Mouse (Mus musculus) E14TG2a.4 (cell line): ENCODE measurements around the gene Mybl2.
A peak's percentile ranks its signal among the peaks of the same experiment; 100 is the strongest.

Source experiments
- H3K27me3 ChIP-seq: 2 replicates; pipeline ENCODE4 v1.6.1; 2014; ENCODE audit warnings: low read length, control low read depth; ENCODE audit not compliant: insufficient read depth
- H3K36me3 ChIP-seq: 2 replicates; pipeline ENCODE4 v1.6.1; 2014; ENCODE audit warnings: low read length, control low read depth; ENCODE audit not compliant: insufficient read depth
- H3K4me1 ChIP-seq: replicated peaks from 2 replicates; pipeline ENCODE4 v1.6.1; 2014; ENCODE audit warnings: low read depth, low read length, control low read depth
- H3K4me3 ChIP-seq: replicated peaks from 2 replicates; pipeline ENCODE4 v1.5.1; 2014; ENCODE audit warnings: mild to moderate bottlenecking, low read length
- H3K9me3 ChIP-seq: 2 replicates; pipeline ENCODE4 v1.6.1; 2014; ENCODE audit warnings: low read length, control low read depth
- CTCF ChIP-seq: conservative IDR thresholded peaks from 2 replicates; pipeline ENCODE4 v1.5.1; 2014; ENCODE audit warnings: low read length
- NANOG ChIP-seq: IDR thresholded peaks from 2 replicates; pipeline ENCODE4 v1.6.1; 2014; ENCODE audit warnings: borderline replicate concordance, low read length, mixed read lengths
- POU5F1 ChIP-seq: IDR thresholded peaks from 2 replicates; pipeline ENCODE4 v1.6.1; 2014; ENCODE audit warnings: low read length, borderline replicate concordance

The Mybl2 gene

GRCm38 (mm10) chr2:163110706-163111105 lies 56.2 kb downstream of the Mybl2 start:
- peaks cover 11% of the 10 kb centered on the region for H3K27me3 ChIP-seq
- H3K36me3 ChIP-seq, result no peaks in the 10 kb centered on the region
- no peak overlapping the region for H3K4me3 ChIP-seq
- H3K4me1 ChIP-seq, result peaks cover 7% of the 10 kb centered on the region; the same call in 1 of the 2 replicates
- no peak for TF ChIP-seq NANOG
- TF ChIP-seq POU5F1, result no peak
- peak; percentile 55 for TF ChIP-seq CTCF
- no peaks in the 10 kb centered on the region for H3K9me3 ChIP-seq

GRCm38 (mm10) chr2:163111413-163112201 lies 57.1 kb downstream of the Mybl2 start:
- Histone ChIP-seq H3K4me3 (no peak overlapping the region), H3K27me3 (peaks cover 17% of the 10 kb centered on the region), H3K9me3 (no peaks in the 10 kb centered on the region), H3K36me3 (no peaks in the 10 kb centered on the region), H3K4me1 (no peaks in the 10 kb centered on the region)
- TF ChIP-seq POU5F1, result no peak
- no peak for TF ChIP-seq NANOG
- no peak for TF ChIP-seq CTCF

GRCm38 (mm10) chr2:163120626-163121352 lies 66.3 kb downstream of the Mybl2 start:
- H3K4me3 ChIP-seq, result no peak overlapping the region
- H3K9me3 ChIP-seq, result no peaks in the 10 kb centered on the region
- peaks cover 32% of the 10 kb centered on the region for H3K4me1 ChIP-seq
- TF ChIP-seq NANOG (no peak), CTCF (no peak), POU5F1 (no peak)
- H3K36me3 ChIP-seq, result no peaks in the 10 kb centered on the region
- H3K27me3 ChIP-seq, result peaks cover 35% of the 10 kb centered on the region

GRCm38 (mm10) chr2:163121353-163121660 lies 66.8 kb downstream of the Mybl2 start:
- no peak for TF ChIP-seq NANOG
- TF ChIP-seq POU5F1, result no peak
- TF ChIP-seq CTCF, result no peak
- peaks cover 30% of the 10 kb centered on the region for H3K27me3 ChIP-seq
- H3K4me1 ChIP-seq, result peaks cover 32% of the 10 kb centered on the region
- no peaks in the 10 kb centered on the region for H3K9me3 ChIP-seq
- H3K36me3 ChIP-seq, result no peaks in the 10 kb centered on the region
- no peak overlapping the region for H3K4me3 ChIP-seq

GRCm38 (mm10) chr2:163122319-163122718 lies 67.8 kb downstream of the Mybl2 start:
- Histone ChIP-seq H3K9me3 (no peaks in the 10 kb centered on the region), H3K36me3 (no peaks in the 10 kb centered on the region), H3K4me1 (peaks cover 32% of the 10 kb centered on the region), H3K4me3 (peak overlapping the region; percentile 30), H3K27me3 (peaks cover 30% of the 10 kb centered on the region)
- no peak for TF ChIP-seq CTCF
- TF ChIP-seq POU5F1, result no peak
- no peak for TF ChIP-seq NANOG

GRCm38 (mm10) chr2:163123496-163123895 lies 69.0 kb downstream of the Mybl2 start:
- H3K4me1 ChIP-seq, result peaks cover 32% of the 10 kb centered on the region
- no peak for TF ChIP-seq POU5F1
- no peak for TF ChIP-seq CTCF
- TF ChIP-seq NANOG, result no peak
- peaks cover 21% of the 10 kb centered on the region for H3K27me3 ChIP-seq
- H3K36me3 ChIP-seq, result no peaks in the 10 kb centered on the region
- H3K4me3 ChIP-seq, result no peak overlapping the region
- H3K9me3 ChIP-seq, result no peaks in the 10 kb centered on the region

GRCm38 (mm10) chr2:163130837-163131236 lies 76.3 kb downstream of the Mybl2 start:
- Histone ChIP-seq H3K36me3 (no peaks in the 10 kb centered on the region), H3K4me3 (no peak overlapping the region), H3K27me3 (no peaks in the 10 kb centered on the region), H3K9me3 (no peaks in the 10 kb centered on the region), H3K4me1 (no peaks in the 10 kb centered on the region)
- TF ChIP-seq POU5F1 (no peak), NANOG (no peak), CTCF (no peak)

- TF ChIP-seq POU5F1, result no peak
- no peak for TF ChIP-seq NANOG
- TF ChIP-seq CTCF, result no peak
- no peaks in the 10 kb centered on the region for H3K9me3 ChIP-seq
- no peak overlapping the region for H3K4me3 ChIP-seq
- H3K4me1 ChIP-seq, result peaks cover 3% of the 10 kb centered on the region; the same call in 1 of the 2 replicates
- no peaks in the 10 kb centered on the region for H3K27me3 ChIP-seq
- H3K36me3 ChIP-seq, result no peaks in the 10 kb centered on the region
Observed at GRCm38 (mm10) chr2:163132314-163132713, 77.8 kb downstream of the Mybl2 start.
